Mouse (Mus musculus) hindbrain, embryonic 10.5 days (tissue): ENCODE results near the gene Gm9603. TPM values are rescaled to one million over a fixed set of nuclear protein-coding genes. Genes with fewer than 3 reads are reported as not detected.
"Not testable (repeated sequence)": the region's sequence is repeated elsewhere in the genome, so short reads cannot be mapped to it uniquely, and the experiment has no call there.

Experiments
- DNase-seq: peaks from one replicate; pipeline ENCODE4 v3.0.0-alpha.2; 2017; ENCODE audit warnings: low spot score
- H3K27ac ChIP-seq: fragments of 300-500 bp; sonication (generic); 2 replicates; pipeline ENCODE4 v1.5.1; 2016; ENCODE audit warnings: mild to moderate bottlenecking, moderate library complexity
- H3K27me3 ChIP-seq: fragments of 300-500 bp; sonication (generic); 2 replicates; pipeline ENCODE4 v1.6.1; 2016; ENCODE audit warnings: mild to moderate bottlenecking; ENCODE audit not compliant: poor library complexity, insufficient read depth, severe bottlenecking
- H3K36me3 ChIP-seq: fragments of 300-500 bp; sonication (generic); 2 replicates; pipeline ENCODE4 v1.6.1; 2016; ENCODE audit warnings: mild to moderate bottlenecking, moderate library complexity
- H3K4me1 ChIP-seq: fragments of 300-500 bp; sonication (generic); replicated peaks from 2 replicates; pipeline ENCODE4 v1.6.1; 2016; ENCODE audit warnings: mild to moderate bottlenecking
- H3K4me3 ChIP-seq: fragments of 300-500 bp; sonication (generic); 2 replicates; pipeline ENCODE4 v1.5.1; 2016; ENCODE audit warnings: mild to moderate bottlenecking, moderate library complexity
- H3K9me3 ChIP-seq: fragments of 300-500 bp; sonication (generic); 2 replicates; pipeline ENCODE4 v1.6.1; 2016; ENCODE audit warnings: mild to moderate bottlenecking, moderate library complexity
- WGBS: fragments of 180-500 bp; shearing (Covaris S2); methylation state at CpG from one replicate; pipeline ENCODE4 v1.1.7; 2016; 5-methylcytosine and 5-hydroxymethylcytosine counted together
- polyA plus RNA-seq: library from polyadenylated mRNA; unstranded; fragments of >200 nt; fragmentation: Nextera tagmentation; extraction: Ambion mirVana; gene quantifications from 2 replicates; pipeline ENCODE4 v1.2.1, GENCODE M21; 2016

Gene Gm9603
- not detected in 2 replicates for polyA plus RNA-seq

GRCm38 (mm10) chr14:5687357-5687756 is at the start of gene Gm9603:
TSS of gene Gm9603 (minus strand) at chr14:5687457.
- H3K27ac ChIP-seq, H3K9me3 ChIP-seq, H3K36me3 ChIP-seq, H3K4me1 ChIP-seq, H3K27me3 ChIP-seq, DNase-seq, H3K4me3 ChIP-seq: not testable (repeated sequence)
- WGBS, result no CpG with 5 or more reads among the region's 2 CpGs

- not testable (repeated sequence) for DNase-seq, H3K36me3 ChIP-seq, H3K27me3 ChIP-seq, H3K4me1 ChIP-seq, H3K4me3 ChIP-seq, H3K27ac ChIP-seq, H3K9me3 ChIP-seq
- WGBS, result no CpG with 5 or more reads among the region's 1 CpGs
Observed at GRCm38 (mm10) chr14:5632928-5633327, 54.3 kb downstream of the Gm9603 start, which contains the start of gene Gm8265. TSS of gene Gm8265 (minus strand) at chr14:5633028.

Other genes with a start within 250 kb of the Gm9603 start
- gene Gm3194, start 232.0 kb downstream of the Gm9603 start, polyA plus RNA-seq, result 0.65 TPM in 2 replicates
- gene Gm8246, start 209.6 kb downstream of the Gm9603 start, polyA plus RNA-seq, result not detected in 2 replicates
- gene Gm3187, start 203.2 kb downstream of the Gm9603 start, polyA plus RNA-seq, result not detected in 2 replicates
- 1.6 and 1.9 TPM in 2 replicates for gene Gm3488, start 185.8 kb downstream of the Gm9603 start, polyA plus RNA-seq
- not detected in 2 replicates for gene Gm3532, start 149.0 kb downstream of the Gm9603 start, polyA plus RNA-seq
- gene Gm8265, start 54.4 kb downstream of the Gm9603 start, polyA plus RNA-seq, result not detected in 2 replicates
- gene Gm3373, start 54.1 kb upstream of the Gm9603 start, polyA plus RNA-seq, result 0.22 and 0.24 TPM in 2 replicates
- gene Gm3383, start 120.5 kb upstream of the Gm9603 start, polyA plus RNA-seq, result 0.65 and 0.77 TPM in 2 replicates
- not detected in 2 replicates for gene Gm3424, start 142.9 kb upstream of the Gm9603 start, polyA plus RNA-seq
- gene Gm8237, start 192.9 kb upstream of the Gm9603 start, polyA plus RNA-seq, result 0.39 and 0.52 TPM in 2 replicates